Mouse (Mus musculus) hindbrain, embryonic 14.5 days (tissue): ENCODE measurements around the gene Isoc2a. TPM values are rescaled to one million over a fixed set of nuclear protein-coding genes. Genes with fewer than 3 reads are reported as not detected.

Experiments
- ATAC-seq: fragments of 200-750 bp; cut with Nextera tagmentation; 2 replicates; pipeline ENCODE4 v1.8.0; 2017; ENCODE audit warnings: moderate number of reproducible peaks, mild to moderate bottlenecking, moderate TSS enrichment, moderate library complexity; ENCODE audit not compliant: low FRiP score
- DNase-seq: peaks from one replicate; pipeline ENCODE4 v3.0.0-alpha.2; 2015; ENCODE audit warnings: low spot score
- H3K27ac ChIP-seq: fragments of 300-500 bp; sonication (generic); 2 replicates; pipeline ENCODE4 v1.5.1; 2014; ENCODE audit warnings: mild to moderate bottlenecking, moderate library complexity
- H3K27me3 ChIP-seq: fragments of 300-500 bp; sonication (generic); 2 replicates; pipeline ENCODE4 v1.6.1; 2014; ENCODE audit warnings: mild to moderate bottlenecking, low read length, mixed read lengths; ENCODE audit not compliant: control insufficient read depth, insufficient read depth
- H3K36me3 ChIP-seq: fragments of 300-500 bp; sonication (generic); replicated peaks from 2 replicates; pipeline ENCODE4 v1.6.1; 2014; ENCODE audit not compliant: control insufficient read depth, insufficient read depth
- H3K4me1 ChIP-seq: fragments of 300-500 bp; sonication (generic); replicated peaks from 2 replicates; pipeline ENCODE4 v1.6.1; 2014; ENCODE audit warnings: antibody characterized with exemption, low read length, mixed read lengths; ENCODE audit not compliant: control insufficient read depth, insufficient read depth
- H3K4me2 ChIP-seq: fragments of 300-500 bp; sonication (generic); replicated peaks from 2 replicates; pipeline ENCODE4 v1.6.1; 2014; ENCODE audit warnings: mild to moderate bottlenecking, moderate library complexity
- H3K4me3 ChIP-seq: fragments of 300-500 bp; sonication (generic); replicated peaks from 2 replicates; pipeline ENCODE4 v1.5.1; 2014; ENCODE audit warnings: mild to moderate bottlenecking, low read length
- H3K9ac ChIP-seq: fragments of 300-500 bp; sonication (generic); 2 replicates; pipeline ENCODE4 v1.6.1; 2014
- H3K9me3 ChIP-seq: fragments of 300-500 bp; sonication (generic); 2 replicates; pipeline ENCODE4 v1.6.1; 2016; ENCODE audit warnings: low read length; ENCODE audit not compliant: control insufficient read depth
- WGBS: fragments of 180-500 bp; shearing (Covaris S2); extraction: QIAGEN DNeasy Blood & Tissue Kit; methylation state at CpG from one replicate; pipeline ENCODE4 v1.1.7; 2014; 5-methylcytosine and 5-hydroxymethylcytosine counted together
- polyA plus RNA-seq: library from polyadenylated mRNA; unstranded; fragments of >200 nt; fragmentation: Nextera tagmentation; extraction: Ambion mirVana; gene quantifications from 2 replicates; pipeline ENCODE4 v1.2.1, GENCODE M21; 2014

The Isoc2a gene
- polyA plus RNA-seq, 1 experiment from 2014 or later, result 0.47 TPM

GRCm38 (mm10) chr7:4938456-4938855, 61.5 kb downstream of the Isoc2a start:
- DNase-seq (peak; percentile 57), ATAC-seq (no peak)
- Histone ChIP-seq H3K4me2 (no peak overlapping the region), H3K27me3 (no peaks in the 10 kb centered on the region), H3K36me3 (no peaks in the 10 kb centered on the region), H3K4me1 (no peaks in the 10 kb centered on the region), H3K4me3 (no peak overlapping the region), H3K9me3 (no peaks in the 10 kb centered on the region), H3K9ac (no peak overlapping the region), H3K27ac (no peak overlapping the region)
- WGBS, result 37% methylated on average over 2 of the region's 2 CpGs

- no peaks in the 10 kb centered on the region for H3K4me1 ChIP-seq
- H3K27me3 ChIP-seq, result no peaks in the 10 kb centered on the region
- ATAC-seq, result peak; percentile 54
- 24% methylated on average over 9 of the region's 9 CpGs for WGBS
- H3K9me3 ChIP-seq, result no peaks in the 10 kb centered on the region
- H3K36me3 ChIP-seq, result no peaks in the 10 kb centered on the region
- H3K4me3 ChIP-seq, result no peak overlapping the region
- no peak overlapping the region for H3K4me2 ChIP-seq
- H3K9ac ChIP-seq, result no peak overlapping the region
- no peak overlapping the region for H3K27ac ChIP-seq
- peak; percentile 85 for DNase-seq
Observed at GRCm38 (mm10) chr7:4940068-4940479, 63.1 kb downstream of the Isoc2a start.

- Histone ChIP-seq H3K4me1 (no peaks in the 10 kb centered on the region), H3K4me3 (no peak overlapping the region), H3K36me3 (no peaks in the 10 kb centered on the region), H3K9ac (no peak overlapping the region), H3K27me3 (no peaks in the 10 kb centered on the region), H3K27ac (no peak overlapping the region), H3K9me3 (no peaks in the 10 kb centered on the region), H3K4me2 (no peak overlapping the region)
- 46% methylated on average over 5 of the region's 5 CpGs for WGBS
- ATAC-seq, result no peak
- no peak for DNase-seq
Observed at GRCm38 (mm10) chr7:4942673-4943072, 65.7 kb downstream of the Isoc2a start.

- no peaks in the 10 kb centered on the region for H3K4me1 ChIP-seq
- H3K27me3 ChIP-seq, result no peaks in the 10 kb centered on the region
- WGBS, result 23% methylated on average over 15 of the region's 15 CpGs
- ATAC-seq (peak; percentile 57; the same call in 1 of the 2 replicates), DNase-seq (peak; percentile 89)
- peak overlapping the region; percentile 44 for H3K4me2 ChIP-seq
- no peak overlapping the region for H3K9ac ChIP-seq
- peak overlapping the region; percentile 25 for H3K4me3 ChIP-seq
- no peaks in the 10 kb centered on the region for H3K9me3 ChIP-seq
- no peak overlapping the region for H3K27ac ChIP-seq
- H3K36me3 ChIP-seq, result no peaks in the 10 kb centered on the region
Observed at GRCm38 (mm10) chr7:4943223-4943815, 66.4 kb downstream of the Isoc2a start.

Other genes with a start within 250 kb of the Isoc2a start
- gene Tmem86b, start 245.7 kb upstream of the Isoc2a start, polyA plus RNA-seq, result 2.0 and 2.7 TPM in 2 replicates
- 6.2 and 8.4 TPM in 2 replicates for gene Ppp6r1, start 218.1 kb upstream of the Isoc2a start, polyA plus RNA-seq
- gene Hspbp1, start 192.1 kb upstream of the Isoc2a start, polyA plus RNA-seq, result 146 and 154 TPM in 2 replicates
- gene Brsk1, start 186.5 kb upstream of the Isoc2a start, polyA plus RNA-seq, result 10.3 and 10.5 TPM in 2 replicates
- 0.12 and 0.24 TPM in 2 replicates for gene Tmem150b, start 151.9 kb upstream of the Isoc2a start, polyA plus RNA-seq
- 44.9 and 53.7 TPM in 2 replicates for gene Kmt5c, start 137.0 kb upstream of the Isoc2a start, polyA plus RNA-seq
- 18.6 and 19.7 TPM in 2 replicates for gene Cox6b2, start 124.1 kb upstream of the Isoc2a start, polyA plus RNA-seq
- gene Fam71e2, start 105.9 kb upstream of the Isoc2a start, polyA plus RNA-seq, result not detected in 2 replicates
- 0.35 and 0.41 TPM in 2 replicates for gene Il11, start 94.3 kb upstream of the Isoc2a start, polyA plus RNA-seq
- gene Tmem190, start 94.2 kb upstream of the Isoc2a start, polyA plus RNA-seq, result not detected in 2 replicates
- 3.2 and 4.1 TPM in 2 replicates for gene Tmem238, start 87.5 kb upstream of the Isoc2a start, polyA plus RNA-seq
- 175 and 192 TPM in 2 replicates for gene Rpl28, start 84.3 kb upstream of the Isoc2a start, polyA plus RNA-seq
- gene Ube2s, start 64.6 kb upstream of the Isoc2a start, polyA plus RNA-seq, result 285 and 293 TPM in 2 replicates
- gene Shisa7, start 32.5 kb upstream of the Isoc2a start, polyA plus RNA-seq, result 13.1 and 15.6 TPM in 2 replicates
- 2.8 and 3.7 TPM in 2 replicates for gene Isoc2b, start 6.9 kb upstream of the Isoc2a start, polyA plus RNA-seq
- 0.25 and 0.43 TPM in 2 replicates for gene Gm36210, start 29.4 kb downstream of the Isoc2a start, polyA plus RNA-seq
- 3.6 and 4.2 TPM in 2 replicates for gene Zfp628, start 38.1 kb downstream of the Isoc2a start, polyA plus RNA-seq
- 23.3 and 23.6 TPM in 2 replicates for gene Nat14, start 44.9 kb downstream of the Isoc2a start, polyA plus RNA-seq
- 0.74 and 0.82 TPM in 2 replicates for gene Ssc5d, start 48.6 kb downstream of the Isoc2a start, polyA plus RNA-seq
- gene Sbk2, start 87.3 kb downstream of the Isoc2a start, polyA plus RNA-seq, result 0.21 TPM in 1 of 2 replicates, not detected in the other
- gene Sbk3, start 94.0 kb downstream of the Isoc2a start, polyA plus RNA-seq, result 0.39 and 0.67 TPM in 2 replicates
- 51.5 and 55.4 TPM in 2 replicates for gene Zfp579, start 119.0 kb downstream of the Isoc2a start, polyA plus RNA-seq
- gene Zfp524, start 137.3 kb downstream of the Isoc2a start, polyA plus RNA-seq, result 8.9 and 9.2 TPM in 2 replicates
- gene Fiz1, start 137.5 kb downstream of the Isoc2a start, polyA plus RNA-seq, result 30.0 and 32.6 TPM in 2 replicates
- gene Gm44973, start 138.3 kb downstream of the Isoc2a start, polyA plus RNA-seq, result not detected in 2 replicates
- gene Zfp865, start 143.2 kb downstream of the Isoc2a start, polyA plus RNA-seq, result 6.6 and 7.2 TPM in 2 replicates
- 53.3 and 60.1 TPM in 2 replicates for gene Ccdc106, start 143.4 kb downstream of the Isoc2a start, polyA plus RNA-seq
- gene 4632433K11Rik, start 157.0 kb downstream of the Isoc2a start, polyA plus RNA-seq, result not detected in 2 replicates
- 7.0 and 8.9 TPM in 2 replicates for gene Zfp784, start 161.3 kb downstream of the Isoc2a start, polyA plus RNA-seq
- gene Zfp580, start 174.4 kb downstream of the Isoc2a start, polyA plus RNA-seq, result 105 and 110 TPM in 2 replicates
- gene U2af2, start 185.0 kb downstream of the Isoc2a start, polyA plus RNA-seq, result 96.6 and 103 TPM in 2 replicates
- 116 and 124 TPM in 2 replicates for gene Epn1, start 203.1 kb downstream of the Isoc2a start, polyA plus RNA-seq
- not detected in 2 replicates for gene Rfpl4, start 239.8 kb downstream of the Isoc2a start, polyA plus RNA-seq
- gene Rasl2-9, start 248.8 kb downstream of the Isoc2a start, polyA plus RNA-seq, result 0.63 and 0.64 TPM in 2 replicates